Mouse (Mus musculus): ENCODE results near the gene Atp5g2. TPM values are rescaled to one million over a fixed set of nuclear protein-coding genes. Genes with fewer than 3 reads are reported as not detected.
"Not testable (repeated sequence)": the region's sequence is repeated elsewhere in the genome, so short reads cannot be mapped to it uniquely, and the experiment has no call there.

Gene Atp5g2
- polyA plus RNA-seq, 1 experiment from 2014 or later = 73.4 TPM

- DNase-seq (ENCODE audit: low spot score) = peak; percentile 46
- Histone ChIP-seq H3K27ac (peak overlapping the region; percentile 19), H3K36me3 (peaks cover 24% of the 10 kb centered on the region), H3K4me1 (replicated peaks) (peaks cover 18% of the 10 kb centered on the region; the same call in 1 of the 2 replicates), H3K9me3 (no peaks in the 10 kb centered on the region), H3K27me3 (ENCODE audit: insufficient read depth, poor library complexity, severe bottlenecking) (no peaks in the 10 kb centered on the region), H3K4me3 (no peak overlapping the region)
- WGBS = 11% methylated on average over 4 of the region's 4 CpGs
Measured at GRCm38 (mm10) chr15:102656658-102657057, 15.5 kb downstream of the Atp5g2 start.

GRCm38 (mm10) chr15:102651928-102652660 lies 20.1 kb downstream of the Atp5g2 start:
- H3K36me3 ChIP-seq; H3K27me3 ChIP-seq (ENCODE audit: insufficient read depth, poor library complexity, severe bottlenecking); H3K4me3 ChIP-seq; H3K9me3 ChIP-seq; DNase-seq (ENCODE audit: low spot score); H3K27ac ChIP-seq: not testable (repeated sequence)
- 83% methylated on average over 9 of the region's 9 CpGs for WGBS
- H3K4me1 ChIP-seq (replicated peaks) = peaks cover 12% of the 10 kb centered on the region; the same call in 1 of the 2 replicates

- DNase-seq (ENCODE audit: low spot score) = no peak
- Histone ChIP-seq H3K27me3 (ENCODE audit: insufficient read depth, poor library complexity, severe bottlenecking) (no peaks in the 10 kb centered on the region), H3K36me3 (no peaks in the 10 kb centered on the region), H3K4me3 (no peak overlapping the region), H3K27ac (no peak overlapping the region), H3K4me1 (replicated peaks) (peaks cover 2% of the 10 kb centered on the region; the same call in 1 of the 2 replicates), H3K9me3 (no peaks in the 10 kb centered on the region)
- WGBS = 90% methylated on average over 3 of the region's 3 CpGs
Measured at GRCm38 (mm10) chr15:102651107-102651506, 21.0 kb downstream of the Atp5g2 start.

- no peaks in the 10 kb centered on the region for H3K27me3 ChIP-seq (ENCODE audit: insufficient read depth, poor library complexity, severe bottlenecking)
- H3K27ac ChIP-seq = no peak overlapping the region
- H3K4me1 ChIP-seq (replicated peaks) = no peaks in the 10 kb centered on the region
- H3K4me3 ChIP-seq = no peak overlapping the region
- 86% methylated on average over 3 of the region's 3 CpGs for WGBS
- DNase-seq (ENCODE audit: low spot score) = no peak
- H3K36me3 ChIP-seq = no peaks in the 10 kb centered on the region
- no peaks in the 10 kb centered on the region for H3K9me3 ChIP-seq
Measured at GRCm38 (mm10) chr15:102635817-102636216, 36.3 kb downstream of the Atp5g2 start.

- 93% methylated on average over 8 of the region's 8 CpGs for WGBS
- Histone ChIP-seq H3K4me1 (replicated peaks) (no peaks in the 10 kb centered on the region), H3K4me3 (no peak overlapping the region), H3K27me3 (ENCODE audit: insufficient read depth, poor library complexity, severe bottlenecking) (no peaks in the 10 kb centered on the region), H3K9me3 (no peaks in the 10 kb centered on the region), H3K27ac (no peak overlapping the region), H3K36me3 (no peaks in the 10 kb centered on the region)
- no peak for DNase-seq (ENCODE audit: low spot score)
Measured at GRCm38 (mm10) chr15:102634684-102635083, 37.5 kb downstream of the Atp5g2 start.

- peak overlapping the region; percentile 75 for H3K4me3 ChIP-seq
- no peak for DNase-seq (ENCODE audit: low spot score)
- H3K27ac ChIP-seq = peak overlapping the region; percentile 98
- no peaks in the 10 kb centered on the region for H3K9me3 ChIP-seq
- WGBS = 1% methylated on average over 18 of the region's 18 CpGs
- H3K4me1 ChIP-seq (replicated peaks) = peaks cover 25% of the 10 kb centered on the region
- no peaks in the 10 kb centered on the region for H3K36me3 ChIP-seq
- H3K27me3 ChIP-seq (ENCODE audit: insufficient read depth, poor library complexity, severe bottlenecking) = no peaks in the 10 kb centered on the region
Measured at GRCm38 (mm10) chr15:102625687-102626055, 46.5 kb downstream of the Atp5g2 start.

DNA sequence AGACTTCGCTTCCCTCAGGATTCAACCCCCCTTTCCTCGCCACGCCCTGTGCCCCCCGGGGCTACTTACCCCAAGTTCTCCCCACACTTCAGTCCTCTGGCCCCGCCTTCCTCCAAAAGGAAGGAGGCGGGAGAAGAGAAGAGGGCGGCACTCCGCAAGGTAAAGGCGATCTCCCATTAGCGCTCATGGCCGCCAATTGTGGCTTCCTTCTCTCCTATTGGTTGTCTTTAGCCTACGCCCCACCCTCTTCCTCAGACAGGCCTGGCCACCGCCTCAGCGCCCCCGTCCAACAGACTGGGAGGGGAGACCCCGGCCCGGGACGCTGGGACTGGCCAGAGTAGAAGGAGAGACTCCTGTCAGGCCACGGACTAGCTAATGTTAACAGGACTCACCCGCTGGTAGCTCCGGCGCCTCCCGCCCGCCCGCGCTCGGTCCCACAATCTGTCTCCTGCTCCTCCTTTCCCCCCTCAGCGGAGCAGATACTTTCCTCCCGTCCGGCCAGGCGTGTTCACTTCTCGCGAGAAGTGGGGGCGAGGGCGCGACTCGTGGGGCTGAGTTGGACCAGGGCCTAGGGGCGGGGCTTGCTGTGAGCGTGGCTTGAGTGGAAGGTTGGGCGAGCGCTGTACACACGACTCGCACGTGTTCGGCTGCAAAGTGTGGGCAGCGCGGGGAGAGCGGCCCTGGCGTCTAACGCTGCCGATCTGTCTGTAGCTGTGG lies 47.0 kb downstream of the Atp5g2 start, which contains the start of the genes Gm28047 and Atf7:
Gene Gm28047 (minus strand): TSS at position 98 of the 717 bp plus-strand sequence.
Gene Atf7 (minus strand): TSS at position 495 of the 717 bp plus-strand sequence.
- Histone ChIP-seq H3K4me3 (peak within 1 kb of the TSS; percentile 75), H3K27ac (peak within 1 kb of the TSS; percentile 98), H3K36me3 (no peaks in the 10 kb centered on the region), H3K9me3 (no peaks in the 10 kb centered on the region), H3K27me3 (ENCODE audit: insufficient read depth, poor library complexity, severe bottlenecking) (no peaks in the 10 kb centered on the region), H3K4me1 (replicated peaks) (peaks cover 25% of the 10 kb centered on the region)
- WGBS = under 1% methylated on average over 51 of the region's 51 CpGs
- peak; percentile 99 for DNase-seq (ENCODE audit: low spot score)

DNA sequence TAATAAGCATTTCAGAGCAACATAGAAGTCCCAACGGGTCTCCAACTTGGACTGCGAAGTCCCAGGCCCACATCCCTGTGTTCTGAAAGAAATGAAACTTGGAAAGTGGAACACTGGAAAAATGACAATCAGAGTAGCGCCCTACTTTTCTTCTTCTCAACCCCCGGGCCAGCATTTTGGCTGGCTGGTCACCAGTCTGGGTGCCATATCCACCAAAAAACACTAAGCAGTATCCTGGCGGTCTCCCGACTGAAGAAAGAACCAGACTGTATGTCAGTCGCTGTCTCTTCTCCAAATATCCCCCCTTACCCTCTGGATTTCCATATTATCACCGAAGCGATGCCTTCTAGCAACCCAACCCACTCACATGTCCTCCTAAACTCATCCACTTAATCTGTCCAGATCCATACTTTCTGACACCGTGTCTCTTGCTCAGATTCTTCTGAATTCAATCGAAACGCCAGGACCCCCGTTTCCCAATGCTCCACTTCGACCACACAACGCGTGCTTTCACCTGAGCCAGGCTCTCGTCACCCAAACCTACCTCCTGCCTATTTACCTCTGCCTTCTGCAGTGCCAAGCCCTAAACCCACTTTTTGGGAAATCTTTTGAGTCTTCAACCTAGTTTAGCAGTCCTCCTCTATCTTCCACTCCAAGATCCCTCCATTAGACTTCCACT lies 47.7 kb downstream of the Atp5g2 start:
- H3K9me3 ChIP-seq = no peaks in the 10 kb centered on the region
- peak overlapping the region; percentile 75 for H3K4me3 ChIP-seq
- H3K27ac ChIP-seq = peak overlapping the region; percentile 98
- DNase-seq (ENCODE audit: low spot score) = no peak
- peaks cover 25% of the 10 kb centered on the region for H3K4me1 ChIP-seq (replicated peaks)
- 7% methylated on average over 17 of the region's 17 CpGs for WGBS
- no peaks in the 10 kb centered on the region for H3K27me3 ChIP-seq (ENCODE audit: insufficient read depth, poor library complexity, severe bottlenecking)
- H3K36me3 ChIP-seq = 0 out of 2 replicates have a peak, but pooled peaks cover 2% of the 10 kb centered on the region

- H3K9me3 ChIP-seq = no peaks in the 10 kb centered on the region
- H3K4me3 ChIP-seq = no peak overlapping the region
- peaks cover 25% of the 10 kb centered on the region for H3K4me1 ChIP-seq (replicated peaks)
- WGBS = 92% methylated on average over 3 of the region's 3 CpGs
- no peak for DNase-seq (ENCODE audit: low spot score)
- no peak overlapping the region for H3K27ac ChIP-seq
- H3K27me3 ChIP-seq (ENCODE audit: insufficient read depth, poor library complexity, severe bottlenecking) = no peaks in the 10 kb centered on the region
- 0 out of 2 replicates have a peak, but pooled peaks cover 3% of the 10 kb centered on the region for H3K36me3 ChIP-seq
Measured at GRCm38 (mm10) chr15:102623121-102623520, 49.0 kb downstream of the Atp5g2 start.

- no peaks in the 10 kb centered on the region for H3K27me3 ChIP-seq (ENCODE audit: insufficient read depth, poor library complexity, severe bottlenecking)
- 0 out of 2 replicates have a peak, but pooled peaks cover 3% of the 10 kb centered on the region for H3K36me3 ChIP-seq
- peaks cover 25% of the 10 kb centered on the region for H3K4me1 ChIP-seq (replicated peaks)
- H3K9me3 ChIP-seq = no peaks in the 10 kb centered on the region
- H3K27ac ChIP-seq = no peak overlapping the region
- no peak overlapping the region for H3K4me3 ChIP-seq
- DNase-seq (ENCODE audit: low spot score) = no peak
Measured at GRCm38 (mm10) chr15:102622536-102622935, 49.6 kb downstream of the Atp5g2 start.

DNA sequence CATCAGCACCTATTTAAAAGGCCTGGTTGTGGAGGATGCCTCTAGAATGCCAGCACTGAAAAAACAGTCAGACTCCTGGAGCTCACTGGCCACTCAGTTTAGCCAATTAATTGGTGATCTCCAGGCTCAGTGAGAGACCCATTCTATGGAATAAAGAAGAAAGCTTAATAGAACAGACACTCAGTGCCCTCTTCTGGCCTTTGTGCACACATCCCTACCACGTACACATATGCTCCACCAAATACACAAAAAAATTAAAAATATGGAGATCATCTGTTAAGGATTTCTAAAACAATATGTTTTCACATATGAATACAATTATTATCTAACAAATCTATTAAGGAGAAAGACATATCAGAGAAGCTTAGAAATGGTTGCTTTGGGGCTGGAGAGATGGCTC lies 51.4 kb downstream of the Atp5g2 start:
- Histone ChIP-seq H3K36me3 (0 out of 2 replicates have a peak, but pooled peaks cover 3% of the 10 kb centered on the region), H3K27ac (no peak overlapping the region), H3K9me3 (no peaks in the 10 kb centered on the region), H3K27me3 (ENCODE audit: insufficient read depth, poor library complexity, severe bottlenecking) (no peaks in the 10 kb centered on the region), H3K4me1 (replicated peaks) (peaks cover 21% of the 10 kb centered on the region), H3K4me3 (no peak overlapping the region)
- WGBS = 89% methylated on average over 1 of the region's 1 CpGs
- DNase-seq (ENCODE audit: low spot score) = no peak

DNA sequence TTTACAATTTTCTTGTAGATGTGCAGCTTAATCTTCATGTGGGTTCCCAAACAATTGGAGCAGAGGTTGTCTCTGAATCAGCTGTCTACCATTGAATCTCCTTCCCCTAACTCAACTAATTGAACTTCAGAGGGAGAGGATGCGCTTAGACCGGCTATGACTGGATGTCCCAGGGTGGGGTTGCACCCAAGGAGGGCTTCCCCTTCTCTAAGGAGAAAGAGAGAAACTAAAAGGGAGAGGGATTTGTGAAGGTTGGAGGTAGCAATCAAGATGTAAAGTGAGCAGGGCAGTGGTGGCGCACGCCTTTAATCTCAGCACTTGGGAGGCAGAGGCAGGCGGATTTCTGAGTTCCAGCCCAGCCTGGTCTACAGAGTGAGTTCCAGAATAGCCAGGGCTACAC lies 52.7 kb downstream of the Atp5g2 start:
- no peak overlapping the region for H3K4me3 ChIP-seq
- DNase-seq (ENCODE audit: low spot score) = no peak
- H3K9me3 ChIP-seq = no peaks in the 10 kb centered on the region
- no peak overlapping the region for H3K27ac ChIP-seq
- peaks cover 17% of the 10 kb centered on the region for H3K4me1 ChIP-seq (replicated peaks)
- H3K27me3 ChIP-seq (ENCODE audit: insufficient read depth, poor library complexity, severe bottlenecking) = no peaks in the 10 kb centered on the region
- WGBS = 96% methylated on average over 5 of the region's 5 CpGs
- 0 out of 2 replicates have a peak, but pooled peaks cover 3% of the 10 kb centered on the region for H3K36me3 ChIP-seq

Data from hindbrain, embryonic 10.5 days (tissue).